Mouse (Mus musculus) heart, embryonic 11.5 days (tissue): ENCODE data around the gene Pinlyp. TPM values are rescaled to one million over a fixed set of nuclear protein-coding genes. Genes with fewer than 3 reads are reported as not detected.
A peak's percentile ranks its signal among the peaks of the same experiment; 100 is the strongest.

Experiments
- ATAC-seq: fragments of 200-750 bp; cut with Nextera tagmentation; replicated peaks from 2 replicates; pipeline ENCODE4 v1.8.0; 2017; ENCODE audit warnings: moderate library complexity; ENCODE audit not compliant: insufficient number of reproducible peaks, low FRiP score, low TSS enrichment
- H3K27ac ChIP-seq: fragments of 300-500 bp; sonication (generic); 2 replicates; pipeline ENCODE4 v1.5.1; 2014; ENCODE audit warnings: mild to moderate bottlenecking, low read depth, low read length
- H3K27me3 ChIP-seq: fragments of 300-500 bp; sonication (generic); 2 replicates; pipeline ENCODE4 v1.6.1; 2014; ENCODE audit warnings: mild to moderate bottlenecking, low read length, mixed read lengths; ENCODE audit not compliant: control insufficient read depth, insufficient read depth
- H3K36me3 ChIP-seq: fragments of 300-500 bp; sonication (generic); 2 replicates; pipeline ENCODE4 v1.6.1; 2014; ENCODE audit warnings: mild to moderate bottlenecking, low read length, moderate library complexity, mixed read lengths; ENCODE audit not compliant: control insufficient read depth, insufficient read depth
- H3K4me1 ChIP-seq: fragments of 300-500 bp; sonication (generic); 2 replicates; pipeline ENCODE4 v1.6.1; 2014; ENCODE audit warnings: low read length; ENCODE audit not compliant: control insufficient read depth, insufficient read depth
- H3K4me2 ChIP-seq: fragments of 300-500 bp; sonication (generic); 2 replicates; pipeline ENCODE4 v1.6.1; 2014; ENCODE audit warnings: mild to moderate bottlenecking, moderate library complexity
- H3K4me3 ChIP-seq: fragments of 300-500 bp; sonication (generic); 2 replicates; pipeline ENCODE4 v1.5.1; 2014; ENCODE audit warnings: low read depth, low read length
- H3K9ac ChIP-seq: fragments of 300-500 bp; sonication (generic); 2 replicates; pipeline ENCODE4 v1.6.1; 2014; ENCODE audit warnings: mild to moderate bottlenecking, low read depth, low read length, moderate library complexity
- H3K9me3 ChIP-seq: fragments of 300-500 bp; sonication (generic); replicated peaks from 2 replicates; pipeline ENCODE4 v1.6.1; 2016; ENCODE audit warnings: low read length; ENCODE audit not compliant: control insufficient read depth
- WGBS: fragments of 180-500 bp; shearing (Covaris S2); extraction: QIAGEN DNeasy Blood & Tissue Kit; methylation state at CpG from one replicate; pipeline ENCODE4 v1.1.7; 2014; ENCODE audit not compliant: insufficient replicate concordance; 5-methylcytosine and 5-hydroxymethylcytosine counted together
- polyA plus RNA-seq: library from polyadenylated mRNA; unstranded; fragments of >200 nt; fragmentation: Nextera tagmentation; extraction: Ambion mirVana; gene quantifications from 2 replicates; pipeline ENCODE4 v1.2.1, GENCODE M21; 2014

The Pinlyp gene
- polyA plus RNA-seq, 1 experiment from 2014 or later = not detected

DNA sequence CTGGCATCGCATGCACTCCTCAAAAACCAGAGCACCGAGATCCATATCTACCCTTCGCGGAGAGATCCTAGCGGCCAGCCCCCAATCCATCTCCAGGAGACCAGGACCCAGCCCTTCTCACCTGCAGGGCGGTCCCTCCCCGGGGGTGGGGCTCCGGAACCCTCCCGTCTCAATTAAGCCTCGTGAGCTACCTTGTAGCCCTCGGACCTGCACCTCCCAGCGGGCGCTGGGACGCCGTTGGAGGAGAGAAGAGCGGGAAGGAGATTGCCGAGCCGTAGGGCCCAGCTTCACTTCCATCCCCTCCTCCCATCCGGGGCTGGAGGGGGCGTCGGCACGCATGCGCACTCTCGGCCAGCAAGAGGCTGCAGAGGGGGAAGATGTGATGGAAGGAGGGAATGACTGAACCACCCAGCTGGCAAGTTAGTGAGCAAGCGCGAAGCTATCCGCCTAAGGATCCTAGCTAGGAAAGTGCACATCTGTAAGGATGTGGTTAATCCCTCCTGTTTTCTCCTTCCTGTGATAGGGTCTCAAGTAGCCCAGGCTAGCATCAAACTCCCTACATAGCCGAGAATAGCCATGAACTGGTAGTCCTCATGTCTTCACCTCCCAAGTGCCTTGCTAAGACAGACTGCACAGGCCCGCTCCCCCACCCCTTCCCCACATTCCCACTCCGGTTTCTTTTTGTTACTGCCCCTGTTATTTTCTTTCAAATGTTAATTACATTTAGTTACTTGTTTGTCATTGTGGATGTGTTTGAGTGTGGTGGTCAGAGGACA, 41.6 kb upstream of the Pinlyp start, which contains the start of the genes Ethe1 and Zfp575:
Gene Ethe1 (plus strand): TSS at position 214 of the 776 bp plus-strand sequence.
Gene Zfp575 (minus strand): TSS at position 312 of the 776 bp plus-strand sequence.
- 8% methylated on average over 28 of the region's 30 CpGs for WGBS
- Histone ChIP-seq H3K4me1 (0 out of 2 replicates have a peak, but pooled peaks cover 4% of the 10 kb centered on the region), H3K4me2 (peak within 1 kb of the TSS; percentile 73), H3K9ac (peak within 1 kb of the TSS; percentile 62), H3K27ac (no peak within 1 kb of the TSS), H3K9me3 (no peaks in the 10 kb centered on the region), H3K27me3 (peaks cover 39% of the 10 kb centered on the region), H3K36me3 (no peaks in the 10 kb centered on the region), H3K4me3 (peak within 1 kb of the TSS; percentile 48)
- peak; percentile 36; the same call in 1 of the 2 replicates for ATAC-seq

DNA sequence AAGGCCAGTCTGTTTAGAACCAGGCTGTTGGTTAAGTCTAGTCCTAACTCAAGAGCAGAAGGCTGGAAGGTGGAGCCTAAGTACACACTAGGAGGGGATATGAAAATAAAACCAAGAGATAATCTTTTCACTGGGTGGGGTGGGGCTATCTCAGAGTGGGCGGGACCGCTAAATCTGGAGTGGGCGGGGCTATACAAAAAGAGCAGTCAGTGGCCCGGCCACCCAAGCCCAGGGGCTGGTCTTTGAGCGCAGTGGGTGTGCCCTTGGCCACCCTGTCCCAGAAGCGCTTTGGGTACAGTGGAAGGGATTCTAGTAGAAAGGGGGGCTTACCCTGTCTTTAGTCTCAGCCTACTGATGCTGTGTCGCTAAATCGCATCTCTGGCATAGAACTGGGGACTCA, 40.9 kb upstream of the Pinlyp start:
- H3K27me3 ChIP-seq = peaks cover 39% of the 10 kb centered on the region
- ATAC-seq = 0 out of 2 replicates have a peak, but pooled peaks have one; percentile 50
- no peaks in the 10 kb centered on the region for H3K9me3 ChIP-seq
- H3K27ac ChIP-seq = no peak overlapping the region
- H3K4me2 ChIP-seq = peak overlapping the region; percentile 73
- no peaks in the 10 kb centered on the region for H3K36me3 ChIP-seq
- H3K9ac ChIP-seq = peak overlapping the region; percentile 62; the same call in 1 of the 2 replicates
- 0 out of 2 replicates have a peak, but pooled peaks cover 4% of the 10 kb centered on the region for H3K4me1 ChIP-seq
- 8% methylated on average over 8 of the region's 8 CpGs for WGBS
- H3K4me3 ChIP-seq = peak overlapping the region; percentile 48

DNA sequence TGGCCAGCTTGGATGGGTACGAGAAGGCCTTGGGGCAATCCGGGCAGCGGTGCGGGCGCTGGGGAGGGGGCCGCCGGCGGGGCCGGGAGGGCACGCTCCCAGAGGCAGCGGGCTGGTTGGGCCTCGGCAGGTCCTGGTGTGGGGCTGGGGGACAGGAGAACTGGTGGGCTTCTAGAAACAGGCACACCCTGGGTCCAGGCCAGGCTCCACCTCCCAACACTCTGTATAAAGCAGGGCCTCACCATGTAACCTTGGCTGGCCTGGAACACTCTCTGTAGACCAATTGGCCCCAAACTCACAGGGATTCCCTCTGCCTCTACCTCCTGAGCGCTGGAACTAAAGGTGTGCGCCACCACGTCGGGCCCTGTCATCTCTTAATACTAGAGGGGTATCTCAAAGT, 40.1 kb upstream of the Pinlyp start:
- Histone ChIP-seq H3K4me3 (no peak overlapping the region), H3K9me3 (no peaks in the 10 kb centered on the region), H3K27me3 (peaks cover 39% of the 10 kb centered on the region), H3K9ac (no peak overlapping the region), H3K27ac (no peak overlapping the region), H3K4me2 (no peak overlapping the region), H3K36me3 (no peaks in the 10 kb centered on the region), H3K4me1 (0 out of 2 replicates have a peak, but pooled peaks cover 4% of the 10 kb centered on the region)
- 25% methylated on average over 16 of the region's 16 CpGs for WGBS
- ATAC-seq = no peak

DNA sequence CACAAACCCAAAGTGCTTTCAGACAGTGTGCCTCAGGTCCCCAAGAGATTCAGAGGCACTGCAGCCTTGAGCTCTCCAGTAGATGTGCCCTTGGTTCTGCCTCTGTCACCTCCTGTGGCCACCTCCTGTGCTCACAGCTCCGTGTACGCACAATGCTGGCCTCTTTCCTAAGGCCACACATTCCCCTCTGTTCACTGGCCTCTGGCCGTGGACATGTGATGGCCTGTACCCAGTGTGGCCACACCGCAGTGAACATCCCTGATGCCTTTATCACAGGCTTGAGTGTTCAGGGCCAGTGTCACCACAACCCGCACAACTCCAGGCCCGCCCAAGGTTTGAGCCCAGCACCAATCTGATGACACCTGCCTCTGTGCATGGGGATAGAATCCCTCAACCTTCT, 39.0 kb upstream of the Pinlyp start:
- no peak for ATAC-seq

DNA sequence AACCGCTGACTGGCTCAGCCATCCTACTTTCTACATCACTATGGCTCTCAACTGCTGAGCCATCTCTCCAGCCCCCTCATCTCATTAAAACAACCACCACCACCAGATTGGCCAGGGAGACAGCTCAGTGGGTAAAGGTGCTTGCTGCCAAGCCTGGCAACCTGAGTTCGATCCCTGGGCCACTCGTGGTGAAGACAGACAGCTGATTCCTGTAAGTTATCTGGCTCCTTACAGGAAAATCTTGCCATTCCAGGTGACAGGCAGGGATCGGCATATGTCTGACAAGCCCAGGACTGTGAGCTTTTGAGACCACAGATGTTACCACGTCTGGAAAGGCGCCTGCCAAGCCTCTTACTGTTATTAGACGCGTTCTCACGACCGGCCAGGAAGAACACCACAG, 31.9 kb upstream of the Pinlyp start:
- ATAC-seq = no peak
- no peak overlapping the region for H3K27ac ChIP-seq
- no peaks in the 10 kb centered on the region for H3K27me3 ChIP-seq
- no peak overlapping the region for H3K9ac ChIP-seq
- no peaks in the 10 kb centered on the region for H3K9me3 ChIP-seq
- no peak overlapping the region for H3K4me3 ChIP-seq
- WGBS = 88% methylated on average over 10 of the region's 10 CpGs
- peaks cover under 1% of the 10 kb centered on the region; the same call in 1 of the 2 replicates for H3K36me3 ChIP-seq
- no peaks in the 10 kb centered on the region for H3K4me1 ChIP-seq
- H3K4me2 ChIP-seq = no peak overlapping the region

More for the DNA sequence above, 39.0 kb upstream of the Pinlyp start:
- WGBS = 78% methylated on average over 6 of the region's 6 CpGs
- no peaks in the 10 kb centered on the region for H3K9me3 ChIP-seq
- H3K4me1 ChIP-seq = 0 out of 2 replicates have a peak, but pooled peaks cover 4% of the 10 kb centered on the region
- no peaks in the 10 kb centered on the region for H3K36me3 ChIP-seq
- no peak overlapping the region for H3K27ac ChIP-seq
- peaks cover 39% of the 10 kb centered on the region for H3K27me3 ChIP-seq
- no peak overlapping the region for H3K4me2 ChIP-seq
- no peak overlapping the region for H3K4me3 ChIP-seq
- H3K9ac ChIP-seq = no peak overlapping the region

DNA sequence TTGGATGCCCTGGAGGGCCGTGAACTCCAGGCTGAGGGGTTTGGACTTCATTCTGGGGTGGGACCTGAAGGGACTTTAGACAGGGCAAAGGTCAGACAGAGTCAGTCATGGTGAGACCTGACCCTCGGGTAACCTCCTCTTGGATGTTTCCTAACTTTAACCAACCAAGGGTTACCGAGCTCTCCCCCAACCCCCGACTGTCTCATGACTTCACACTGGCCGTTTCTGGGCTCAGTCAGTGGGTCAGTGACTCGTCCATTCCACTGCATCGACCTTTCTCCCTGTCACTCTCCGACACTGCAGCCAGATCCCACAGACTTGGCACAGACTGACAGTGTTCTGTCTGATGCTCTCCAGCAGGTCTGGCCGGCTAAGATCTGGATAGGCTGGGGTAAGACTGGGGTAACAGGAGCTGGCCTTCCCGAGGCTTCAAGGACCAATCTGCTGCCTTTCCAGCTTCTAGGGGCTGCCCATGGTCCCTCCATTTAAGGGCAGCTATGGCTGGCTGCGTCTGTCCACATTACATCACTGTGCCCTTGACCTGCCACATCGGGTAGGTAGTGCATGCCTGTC, 28.4 kb upstream of the Pinlyp start:
- H3K4me1 ChIP-seq = no peaks in the 10 kb centered on the region
- no peaks in the 10 kb centered on the region for H3K27me3 ChIP-seq
- H3K4me2 ChIP-seq = no peak overlapping the region
- ATAC-seq = no peak
- H3K9ac ChIP-seq = no peak overlapping the region
- H3K27ac ChIP-seq = no peak overlapping the region
- H3K9me3 ChIP-seq = no peaks in the 10 kb centered on the region
- WGBS = 61% methylated on average over 12 of the region's 12 CpGs
- H3K36me3 ChIP-seq = peaks cover 16% of the 10 kb centered on the region; the same call in 1 of the 2 replicates
- H3K4me3 ChIP-seq = no peak overlapping the region

DNA sequence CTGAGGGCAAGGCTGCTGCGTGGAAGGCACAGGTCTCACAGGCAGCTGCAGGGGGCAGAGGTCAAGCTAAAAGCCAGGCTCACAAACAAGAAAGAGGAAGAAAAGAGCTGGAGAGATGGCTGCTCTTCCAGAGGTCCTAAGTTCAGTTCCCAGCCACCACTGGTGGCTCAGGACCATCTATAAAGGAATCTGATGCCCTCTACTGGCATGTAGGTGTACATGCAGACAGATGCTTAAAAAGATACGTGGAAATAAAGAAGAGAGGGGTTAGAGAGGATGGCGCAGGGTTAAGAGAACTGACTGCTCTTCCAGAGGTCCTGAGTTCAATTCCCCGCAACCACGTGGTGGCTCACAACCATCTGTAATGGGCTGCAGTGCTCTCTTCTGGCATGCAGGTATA, 26.5 kb upstream of the Pinlyp start:
- no peak overlapping the region for H3K27ac ChIP-seq
- H3K36me3 ChIP-seq = peaks cover 22% of the 10 kb centered on the region
- no peaks in the 10 kb centered on the region for H3K27me3 ChIP-seq
- no peak overlapping the region for H3K9ac ChIP-seq
- H3K4me3 ChIP-seq = no peak overlapping the region
- 59% methylated on average over 5 of the region's 5 CpGs for WGBS
- H3K9me3 ChIP-seq = no peaks in the 10 kb centered on the region
- no peaks in the 10 kb centered on the region for H3K4me1 ChIP-seq
- no peak for ATAC-seq
- H3K4me2 ChIP-seq = no peak overlapping the region

DNA sequence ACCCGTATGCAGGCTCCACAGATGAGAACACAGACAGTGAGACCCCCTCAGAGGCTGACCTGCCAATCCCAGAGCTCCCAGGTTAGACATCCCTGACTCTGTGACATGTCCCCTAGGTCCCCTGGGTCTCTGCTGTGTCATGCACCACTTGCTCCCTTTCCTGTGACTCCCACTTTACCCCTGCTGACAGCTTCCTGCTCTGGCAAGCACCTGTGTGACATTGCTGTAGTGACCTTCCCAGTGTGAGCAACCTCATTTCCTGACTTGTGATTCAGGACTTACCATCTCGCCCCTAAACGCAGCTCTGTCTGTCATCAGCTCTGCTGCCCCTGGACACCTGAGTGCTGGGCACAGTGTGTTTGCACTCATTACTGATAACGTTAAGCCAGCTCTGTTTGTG, 25.2 kb upstream of the Pinlyp start:
- Histone ChIP-seq H3K27ac (no peak overlapping the region), H3K9me3 (no peaks in the 10 kb centered on the region), H3K4me2 (no peak overlapping the region), H3K9ac (no peak overlapping the region), H3K4me1 (no peaks in the 10 kb centered on the region), H3K27me3 (no peaks in the 10 kb centered on the region), H3K4me3 (no peak overlapping the region), H3K36me3 (peaks cover 22% of the 10 kb centered on the region)
- ATAC-seq = no peak
- 85% methylated on average over 4 of the region's 4 CpGs for WGBS
